Mouse (Mus musculus): Measurements from ENCODE around the gene Lat2.
"Not testable (repeated sequence)": the region's sequence is repeated elsewhere in the genome, so short reads cannot be mapped to it uniquely, and the experiment has no call there.

The Lat2 gene

GRCm38 (mm10) chr5:134614802-134615201, at the start of gene Lat2:
Gene Lat2 (minus strand): TSS chr5:134615025.
- in situ Hi-C loops (cut with MboI, MseI): loop anchor here in 1 of 2 experiments (10.0 kb wide), 1 partner anchor 110 kb away; no protein-coding TSS in a partner anchor

- in situ Hi-C loops (cut with MboI, MseI): loop anchor here (10.0 kb wide), 1 partner anchor 48 kb away; no protein-coding TSS in a partner anchor
These were observed 41.9 kb upstream of the Lat2 start for GRCm38 (mm10) chr5:134656708-134657107.

- in situ Hi-C loops (cut with MboI, MseI): loop anchor here (10.0 kb wide), 1 partner anchor 53 kb away; no protein-coding TSS in a partner anchor
These were observed 37.2 kb upstream of the Lat2 start for GRCm38 (mm10) chr5:134652015-134652414.

- in situ Hi-C loops (cut with MboI, MseI): loop anchor here (10.0 kb wide), 1 partner anchor 54 kb away; no protein-coding TSS in a partner anchor
These were observed 36.1 kb upstream of the Lat2 start for GRCm38 (mm10) chr5:134650926-134651325.

- in situ Hi-C loops (cut with MboI, MseI): not testable (repeated sequence)
These were observed 34.2 kb upstream of the Lat2 start for GRCm38 (mm10) chr5:134648976-134649375.

- in situ Hi-C loops (cut with MboI, MseI): no loop called here
These were observed 32.6 kb upstream of the Lat2 start for GRCm38 (mm10) chr5:134647394-134647793.

GRCm38 (mm10) chr5:134646461-134646860, 31.6 kb upstream of the Lat2 start:
- in situ Hi-C loops (cut with MboI, MseI): no loop called here

- in situ Hi-C loops (cut with MboI, MseI): no loop called here
These were observed 29.9 kb upstream of the Lat2 start for GRCm38 (mm10) chr5:134644643-134645118.

- in situ Hi-C loops (cut with MboI, MseI): no loop called here
These were observed 29.3 kb upstream of the Lat2 start for GRCm38 (mm10) chr5:134644121-134644520.

GRCm38 (mm10) chr5:134640371-134640770, 25.5 kb upstream of the Lat2 start:
- in situ Hi-C loops (cut with MboI, MseI): no loop called here

- in situ Hi-C loops (cut with MboI, MseI): no loop called here
These were observed 24.5 kb upstream of the Lat2 start, which contains the start of gene Eif4h for GRCm38 (mm10) chr5:134639269-134639682. Gene Eif4h (minus strand): TSS chr5:134639490.

GRCm38 (mm10) chr5:134638461-134639268, 23.8 kb upstream of the Lat2 start:
- in situ Hi-C loops (cut with MboI, MseI): no loop called here

GRCm38 (mm10) chr5:134637820-134638367, 23.1 kb upstream of the Lat2 start:
- in situ Hi-C loops (cut with MboI, MseI): no loop called here

- in situ Hi-C loops (cut with MboI, MseI): no loop called here
These were observed 18.0 kb upstream of the Lat2 start for GRCm38 (mm10) chr5:134632841-134633240.

GRCm38 (mm10) chr5:134630835-134631234, 16.0 kb upstream of the Lat2 start:
- in situ Hi-C loops (cut with MboI, MseI): no loop called here

- in situ Hi-C loops (cut with MboI, MseI): no loop called here
These were observed 14.7 kb upstream of the Lat2 start for GRCm38 (mm10) chr5:134629508-134629907.

GRCm38 (mm10) chr5:134622069-134622468, 7.2 kb upstream of the Lat2 start:
- in situ Hi-C loops (cut with MboI, MseI): no loop called here

- in situ Hi-C loops (cut with MboI, MseI): no loop called here
These were observed 6.3 kb upstream of the Lat2 start for GRCm38 (mm10) chr5:134621099-134621640.

GRCm38 (mm10) chr5:134620457-134620856, 5.6 kb upstream of the Lat2 start:
- in situ Hi-C loops (cut with MboI, MseI): no loop called here

- in situ Hi-C loops (cut with MboI, MseI): loop anchor here in 1 of 2 experiments (10.0 kb wide), 1 partner anchor 112 kb away; no protein-coding TSS in a partner anchor
These were observed 2.2 kb upstream of the Lat2 start for GRCm38 (mm10) chr5:134617071-134617470.

GRCm38 (mm10) chr5:134615780-134616179, 955 bp upstream of the Lat2 start:
- in situ Hi-C loops (cut with MboI, MseI): loop anchor here in 1 of 2 experiments (10.0 kb wide), 1 partner anchor 111 kb away; no protein-coding TSS in a partner anchor

GRCm38 (mm10) chr5:134615380-134615779, 555 bp upstream of the Lat2 start:
- in situ Hi-C loops (cut with MboI, MseI): loop anchor here in 1 of 2 experiments (10.0 kb wide), 1 partner anchor 111 kb away; no protein-coding TSS in a partner anchor
